In genomic region chr14:118239351-118239750, GRCm38 (mm10) we compare ENCODE assay signal across 29 mouse cellular contexts. TPM values are rescaled to one million over a fixed set of nuclear protein-coding genes. Genes with fewer than 3 reads are reported as not detected.
DNase-seq lines count a peak whose midpoint lies in the region; ATAC-seq and TF ChIP-seq lines count a peak whose summit lies in the region.
"Had no signal": no experiment of that assay in that cellular context is flagged by ENCODE, and none has a peak within 500 bp of the region (broad histone marks: within the 10 kb centered on the region; RNA-seq: fewer than 3 reads in every experiment).

No protein-coding gene starts in this region.

- H3K4me1 ChIP-seq in intestine, postnatal 0 days (replicated peaks; ENCODE audit: control insufficient read depth, insufficient read depth, low read length): peaks cover 9% of the 10 kb centered on the region; the same call in 1 of the 2 replicates
- H3K4me1 ChIP-seq in intestine, embryonic 15.5 days (replicated peaks): peaks cover 30% of the 10 kb centered on the region
- H3K4me1 ChIP-seq in hindbrain, postnatal 0 days (ENCODE audit: insufficient read depth, low read length): no peaks in the 10 kb centered on the region
- H3K4me1 ChIP-seq in midbrain, embryonic 16.5 days (ENCODE audit: control insufficient read depth, insufficient read depth, low read length): peaks cover 23% of the 10 kb centered on the region

- 23% methylated on average over 8 of the region's 8 CpGs for WGBS in intestine, postnatal 0 days
- WGBS in intestine, embryonic 15.5 days: 16% methylated on average over 8 of the region's 8 CpGs
- 15% methylated on average over 8 of the region's 8 CpGs for WGBS in hindbrain, postnatal 0 days
- WGBS in midbrain, embryonic 16.5 days: 17% methylated on average over 8 of the region's 8 CpGs

- H3K4me3 ChIP-seq in intestine, postnatal 0 days (ENCODE audit: low read depth, low read length): no peak overlapping the region
- no peak overlapping the region for H3K4me3 ChIP-seq in intestine, embryonic 15.5 days (replicated peaks)
- H3K4me3 ChIP-seq in hindbrain, postnatal 0 days (ENCODE audit: low read length): no peak overlapping the region
- no peak overlapping the region for H3K4me3 ChIP-seq in midbrain, embryonic 16.5 days (ENCODE audit: low read depth, low read length)
- H3K4me3 ChIP-seq: heart, embryonic 13.5 days; lung, embryonic 15.5 days had no signal

- peak; percentile 39 for TF ChIP-seq CTCF in intestine, postnatal 0 days (IDR thresholded peaks at IDR 0.05; ENCODE audit: low read depth)
- peak; percentile 47 for TF ChIP-seq CTCF in hindbrain, postnatal 0 days (IDR thresholded peaks at IDR 0.05; ENCODE audit: low read depth)

- H3K4me2 ChIP-seq in intestine, postnatal 0 days (replicated peaks; ENCODE audit: low read depth): no peak overlapping the region
- H3K4me2 ChIP-seq in intestine, embryonic 15.5 days (replicated peaks): no peak overlapping the region
- no peak overlapping the region for H3K4me2 ChIP-seq in hindbrain, postnatal 0 days (ENCODE audit: low read depth, low read length)
- 0 out of 2 replicates have a peak overlapping the region, but pooled peaks have one; percentile 4 for H3K4me2 ChIP-seq in midbrain, embryonic 16.5 days (ENCODE audit: low read length)
- H3K4me2 ChIP-seq: heart, embryonic 13.5 days; lung, embryonic 15.5 days had no signal

- ATAC-seq in intestine, postnatal 0 days: no peak
- no peak for ATAC-seq in intestine, embryonic 15.5 days
- no peak for ATAC-seq in hindbrain, postnatal 0 days
- no peak for ATAC-seq in midbrain, embryonic 16.5 days
- ATAC-seq: inflammation-experienced regulatory T-cells, adult 6 months; Patski had no signal

- no peak overlapping the region for H3K9ac ChIP-seq in intestine, postnatal 0 days (ENCODE audit: low read depth, low read length)
- H3K9ac ChIP-seq in intestine, embryonic 15.5 days: no peak overlapping the region
- H3K9ac ChIP-seq in hindbrain, postnatal 0 days (replicated peaks; ENCODE audit: low read length): no peak overlapping the region
- no peak overlapping the region for H3K9ac ChIP-seq in midbrain, embryonic 16.5 days (ENCODE audit: low read depth, low read length)
- H3K9ac ChIP-seq: heart, embryonic 13.5 days; liver, embryonic 14.5 days; lung, embryonic 15.5 days had no signal

- peaks cover 62% of the 10 kb centered on the region for H3K27me3 ChIP-seq in intestine, postnatal 0 days (replicated peaks; ENCODE audit: control insufficient read depth, insufficient read depth, low read length)
- peaks cover 55% of the 10 kb centered on the region for H3K27me3 ChIP-seq in intestine, embryonic 15.5 days (replicated peaks)
- peaks cover 34% of the 10 kb centered on the region for H3K27me3 ChIP-seq in hindbrain, postnatal 0 days (ENCODE audit: insufficient read depth, low read length)
- peaks cover 5% of the 10 kb centered on the region for H3K27me3 ChIP-seq in midbrain, embryonic 16.5 days (ENCODE audit: control insufficient read depth, insufficient read depth, low read depth, low read length)

- H3K9me3 ChIP-seq in intestine, postnatal 0 days (ENCODE audit: control insufficient read depth): peaks cover 6% of the 10 kb centered on the region; the same call in 1 of the 2 replicates
- H3K9me3 ChIP-seq in intestine, embryonic 15.5 days: 0 out of 2 replicates have a peak, but pooled peaks cover 6% of the 10 kb centered on the region
- 0 out of 2 replicates have a peak, but pooled peaks cover 4% of the 10 kb centered on the region for H3K9me3 ChIP-seq in hindbrain, postnatal 0 days (ENCODE audit: low read length)
- peaks cover 15% of the 10 kb centered on the region; the same call in 1 of the 2 replicates for H3K9me3 ChIP-seq in midbrain, embryonic 16.5 days (replicated peaks; ENCODE audit: control insufficient read depth, low read length, poor library complexity, severe bottlenecking)
- H3K9me3 ChIP-seq: lung, embryonic 15.5 days had no signal

- DNase-seq in embryo, embryonic 10.5 days (ENCODE audit: low spot score): peak; percentile 17
- DNase-seq in embryo, embryonic 9.5 days (ENCODE audit: extremely low spot score): no peak
- peak; percentile 22 for DNase-seq in hindbrain, postnatal 0 days (ENCODE audit: low spot score)
- DNase-seq in testis, postnatal 10 days (ENCODE audit: low spot score): no peak
- no peak for DNase-seq in adrenal gland, postnatal 36 days
- DNase-seq: adrenal gland, postnatal 25 days; cerebellum, adult 8-10 months; gastrocnemius, postnatal 10 days; heart, adult 11 months; kidney, postnatal 4 days; lung, postnatal 4 days; right cerebral cortex, adult 18-20 months; thymus, postnatal 25 days had no signal

- H3K27ac ChIP-seq in intestine, postnatal 0 days (ENCODE audit: low read depth, low read length): no peak overlapping the region
- H3K27ac ChIP-seq in intestine, embryonic 15.5 days: no peak overlapping the region
- no peak overlapping the region for H3K27ac ChIP-seq in hindbrain, postnatal 0 days
- H3K27ac ChIP-seq in midbrain, embryonic 16.5 days (ENCODE audit: low read length): no peak overlapping the region
- H3K27ac ChIP-seq: heart, embryonic 13.5 days; liver, embryonic 14.5 days; lung, embryonic 15.5 days had no signal

- no peaks in the 10 kb centered on the region for H3K36me3 ChIP-seq in intestine, postnatal 0 days (ENCODE audit: control insufficient read depth, insufficient read depth)
- H3K36me3 ChIP-seq in intestine, embryonic 15.5 days: no peaks in the 10 kb centered on the region
- no peaks in the 10 kb centered on the region for H3K36me3 ChIP-seq in hindbrain, postnatal 0 days (ENCODE audit: insufficient read depth, low read length)
- H3K36me3 ChIP-seq in midbrain, embryonic 16.5 days (ENCODE audit: control insufficient read depth, insufficient read depth, low read length): no peaks in the 10 kb centered on the region
- H3K36me3 ChIP-seq: heart, embryonic 13.5 days; lung, embryonic 15.5 days had no signal

RNA-seq across cellular contexts. Expression of gene Sox21, which starts 2.5 kb away (rescaled TPM):
- 0.07 and 0.13 TPM in 2 replicates for polyA plus RNA-seq in intestine, postnatal 0 days (2015; fragmentation: Nextera tagmentation; extraction: Ambion mirVana)
- polyA plus RNA-seq in intestine, embryonic 15.5 days (2015; fragmentation: Nextera tagmentation; extraction: Ambion mirVana): 0.09 and 0.14 TPM in 2 replicates
- total RNA-seq in hindbrain, postnatal 0 days (2014; rRNA removed): 15.9 and 20.1 TPM in 2 replicates
- 4.1 TPM in 2 replicates for polyA plus RNA-seq in hindbrain, postnatal 0 days (2015; fragmentation: Nextera tagmentation; extraction: Ambion mirVana)
- 6.4 and 8.0 TPM in 2 replicates for polyA plus RNA-seq in midbrain, embryonic 16.5 days (2015; fragmentation: Nextera tagmentation; extraction: Ambion mirVana)
- under 1 TPM in 1 of 2 experiments, not detected in 1; 0.10 TPM for total RNA-seq in adrenal gland, postnatal 36 days (2021)
- total RNA-seq: adrenal gland, postnatal 25 days; common myeloid progenitor, adult 5-6 weeks; gastrocnemius, postnatal 10 days; heart, postnatal 25 days had no signal
- polyA plus RNA-seq: inflammation-experienced regulatory T-cells, adult 6 months; kidney, embryonic 14.5 days; liver, embryonic 14.5 days had no signal

RNA-seq across cellular contexts. Expression of gene Gm9376, which starts 27.4 kb away (rescaled TPM):
- polyA plus RNA-seq in intestine, postnatal 0 days (2015; fragmentation: Nextera tagmentation; extraction: Ambion mirVana): not detected in 2 replicates
- polyA plus RNA-seq in intestine, embryonic 15.5 days (2015; fragmentation: Nextera tagmentation; extraction: Ambion mirVana): not detected in 2 replicates
- not detected in 2 replicates for total RNA-seq in hindbrain, postnatal 0 days (2014; rRNA removed)
- polyA plus RNA-seq in hindbrain, postnatal 0 days (2015; fragmentation: Nextera tagmentation; extraction: Ambion mirVana): not detected in 2 replicates
- polyA plus RNA-seq in midbrain, embryonic 16.5 days (2015; fragmentation: Nextera tagmentation; extraction: Ambion mirVana): not detected in 2 replicates
- total RNA-seq in adrenal gland, postnatal 36 days (2021): not detected
- total RNA-seq: adrenal gland, postnatal 25 days; common myeloid progenitor, adult 5-6 weeks; ES-E14; gastrocnemius, postnatal 10 days; heart, postnatal 25 days; layer of hippocampus, postnatal 14 days; left cerebral cortex, postnatal 14 days had no signal
- polyA plus RNA-seq: embryonic facial prominence, embryonic 14.5 days; heart, embryonic 13.5 days; inflammation-experienced regulatory T-cells, adult 6 months; kidney, embryonic 14.5 days; limb, embryonic 14.5 days; liver, embryonic 14.5 days; lung, embryonic 15.5 days; Patski had no signal

Comparison
In these comparisons a context has a peak if more than half of its experiments do, and no peak if none do; other contexts are left out.
1. DNase-seq: peak in embryo, embryonic 10.5 days (single experiment) and hindbrain, postnatal 0 days (single experiment); none in embryo, embryonic 9.5 days (single experiment), testis, postnatal 10 days (single experiment) and adrenal gland, postnatal 36 days (0 of 2).